Mouse (Mus musculus) ES-E14 (cell line): ENCODE data around the gene Chchd2. TPM values are rescaled to one million over a fixed set of nuclear protein-coding genes. Genes with fewer than 3 reads are reported as not detected.

Experiments used
- DNase-seq: peaks from one replicate; pipeline ENCODE4 v3.0.0-alpha.2; 2013; ENCODE audit warnings: low read depth, low spot score
- H3K27ac ChIP-seq: 2 replicates; pipeline ENCODE4 v1.5.1; 2012; ENCODE audit warnings: low read depth, mild to moderate bottlenecking, low read length, moderate library complexity, mixed read lengths; ENCODE audit not compliant: poor library complexity, insufficient read depth, severe bottlenecking
- H3K36me3 ChIP-seq: 2 replicates; pipeline ENCODE4 v1.6.1; 2012; ENCODE audit warnings: mild to moderate bottlenecking, low read length, moderate library complexity, mixed read lengths; ENCODE audit not compliant: control insufficient read depth, poor library complexity, insufficient read depth, severe bottlenecking
- H3K4me1 ChIP-seq, 2 experiments: fragments of 150-350 bp in 1 of 2; sonication (generic) in 1 of 2; 2 replicates each; pipeline ENCODE4 v1.6.1; 2012; ENCODE audit warnings: low read length in 2 of 2, mild to moderate bottlenecking in 1 of 2, mixed read lengths in 1 of 2; ENCODE audit not compliant: control insufficient read depth in 2 of 2, insufficient read depth in 2 of 2, poor library complexity in 1 of 2
- H3K4me3 ChIP-seq, 2 experiments: fragments of 150-350 bp in 1 of 2; sonication (generic) in 1 of 2; 2 replicates each; pipeline ENCODE4 v1.5.1; 2012; ENCODE audit warnings: low read length in 2 of 2, low read depth in 1 of 2, mild to moderate bottlenecking in 1 of 2, mixed read lengths in 1 of 2; ENCODE audit not compliant: insufficient read depth in 1 of 2, poor library complexity in 1 of 2, severe bottlenecking in 1 of 2
- H3K9ac ChIP-seq: 2 replicates; pipeline ENCODE4 v1.6.1; 2012; ENCODE audit warnings: low read depth, mild to moderate bottlenecking, low read length, mixed read lengths; ENCODE audit not compliant: poor library complexity, insufficient read depth, severe bottlenecking
- H3K9me3 ChIP-seq: fragments of 150-350 bp; sonication (generic); 2 replicates; pipeline ENCODE4 v1.6.1; 2012; ENCODE audit warnings: low read depth, mild to moderate bottlenecking, low read length; ENCODE audit not compliant: control insufficient read depth, insufficient read depth
- CHD2 ChIP-seq: IDR thresholded peaks from 2 replicates; pipeline ENCODE4 v1.6.1; 2014; ENCODE audit warnings: mild to moderate bottlenecking, low read depth, low read length, inconsistent platforms
- HCFC1 ChIP-seq: IDR thresholded peaks from 2 replicates; pipeline ENCODE4 v1.6.1; 2012; ENCODE audit warnings: low read length, inconsistent platforms, borderline replicate concordance; ENCODE audit not compliant: insufficient read depth
- MAFK ChIP-seq: IDR thresholded peaks from 2 replicates; pipeline ENCODE4 v1.6.1; 2014; ENCODE audit warnings: mild to moderate bottlenecking, low read depth, low read length, inconsistent platforms; ENCODE audit not compliant: insufficient read depth
- ZC3H11A ChIP-seq: IDR thresholded peaks from 2 replicates; pipeline ENCODE4 v1.6.1; 2012; ENCODE audit warnings: low read depth, mild to moderate bottlenecking, inconsistent platforms, low read length, borderline replicate concordance
- ZNF384 ChIP-seq: IDR thresholded peaks from 2 replicates; pipeline ENCODE4 v1.6.1; 2012; ENCODE audit warnings: low read depth, low read length, inconsistent platforms
- in situ Hi-C, 2 experiments: fragments of 600-800 bp; cut with MboI; formaldehyde crosslinking; loops; one replicate each; pipeline ENCODE4 v1.15.1; 2025; ENCODE audit warnings: low sequenced_read_pairs in 2 of 2, inconsistent platforms in 1 of 2; ENCODE audit not compliant: unreplicated experiment in 2 of 2
- total RNA-seq: library from RNA; depleted of rRNA; stranded (reverse); fragments of 300-350 nt; gene quantifications from 2 replicates; pipeline ENCODE4 v1.2.3, GENCODE M21; 2012

Gene Chchd2
- total RNA-seq, 1 experiment = 874 TPM

GRCm38 (mm10) chr5:129908242-129908965 is 21.1 kb upstream of the Chchd2 start, which contains the start of gene Nupr1l:
Gene Nupr1l (plus strand): TSS chr5:129908540.
- H3K9ac ChIP-seq = peak within 1 kb of the TSS; percentile 73
- peak within 1 kb of the TSS; percentile 82 to 93 for H3K4me3 ChIP-seq
- TF ChIP-seq CHD2 = no peak
- TF ChIP-seq MAFK = no peak
- no peak for TF ChIP-seq ZNF384
- TF ChIP-seq ZC3H11A = no peak
- no peak for TF ChIP-seq HCFC1
- peak within 1 kb of the TSS; percentile 38 for H3K27ac ChIP-seq
- H3K36me3 ChIP-seq = no peaks in the 10 kb centered on the region; the same call in 1 of the 2 replicates
- H3K9me3 ChIP-seq = no peaks in the 10 kb centered on the region
- in situ Hi-C loops = no loop called here
- H3K4me1 ChIP-seq = 0 out of 4 replicates have a peak, but pooled peaks cover 2 to 4% of the 10 kb centered on the region in 2 experiments
- DNase-seq = peak; percentile 76

- no peak for DNase-seq
- in situ Hi-C loops = no loop called here
- H3K36me3 ChIP-seq = peaks cover 2% of the 10 kb centered on the region; the same call in 1 of the 2 replicates
Measured at GRCm38 (mm10) chr5:129907775-129908174, 20.5 kb upstream of the Chchd2 start.

GRCm38 (mm10) chr5:129898449-129898848 is 11.2 kb upstream of the Chchd2 start, which contains the start of gene Phkg1:
Gene Phkg1 (minus strand): TSS chr5:129898549.
- in situ Hi-C loops = no loop called here
- Histone ChIP-seq H3K9ac (no peak within 1 kb of the TSS), H3K36me3 (peaks cover 8% of the 10 kb centered on the region), H3K9me3 (no peaks in the 10 kb centered on the region), H3K4me1 (peaks cover 2 to 5% of the 10 kb centered on the region in 2 experiments; a peak in 1 of 4 replicates), H3K4me3 (no peak within 1 kb of the TSS), H3K27ac (no peak within 1 kb of the TSS)
- no peak for TF ChIP-seq ZNF384
- TF ChIP-seq HCFC1 = no peak
- TF ChIP-seq MAFK = no peak
- no peak for TF ChIP-seq ZC3H11A
- no peak for TF ChIP-seq CHD2
- no peak for DNase-seq

More at GRCm38 (mm10) chr5:129907775-129908174, 20.5 kb upstream of the Chchd2 start:
- H3K9ac ChIP-seq = no peak overlapping the region
- H3K9me3 ChIP-seq = no peaks in the 10 kb centered on the region
- H3K4me1 ChIP-seq = 0 out of 4 replicates have a peak, but pooled peaks cover 2 to 4% of the 10 kb centered on the region in 2 experiments
- H3K4me3 ChIP-seq = peak overlapping the region in 1 of 2 experiments; percentile 93; a peak in 2 of 4 replicates
- H3K27ac ChIP-seq = no peak overlapping the region
- TF ChIP-seq ZNF384 (peak; percentile 65), HCFC1 (no peak)

GRCm38 (mm10) chr5:129895198-129896088 is 8.2 kb upstream of the Chchd2 start, which contains the start of gene Zbed5:
Gene Zbed5 (plus strand): TSS chr5:129895723.
- Histone ChIP-seq H3K36me3 (peaks cover 2% of the 10 kb centered on the region; the same call in 1 of the 2 replicates), H3K4me1 (peaks cover 2 to 5% of the 10 kb centered on the region in 2 experiments; a peak in 1 of 4 replicates), H3K9me3 (no peaks in the 10 kb centered on the region), H3K4me3 (peak within 1 kb of the TSS; percentile 78 to 80), H3K9ac (peak within 1 kb of the TSS; percentile 74), H3K27ac (no peak within 1 kb of the TSS)
- in situ Hi-C loops = no loop called here
- TF ChIP-seq MAFK = no peak
- TF ChIP-seq ZNF384 = no peak
- TF ChIP-seq ZC3H11A = no peak
- TF ChIP-seq CHD2 = peak; percentile 89
- TF ChIP-seq HCFC1 = peak; percentile 18; the same call in 1 of the 2 replicates
- DNase-seq = peak; percentile 96
